Mouse (Mus musculus): ENCODE measurements around the gene Tmem217.

DNA sequence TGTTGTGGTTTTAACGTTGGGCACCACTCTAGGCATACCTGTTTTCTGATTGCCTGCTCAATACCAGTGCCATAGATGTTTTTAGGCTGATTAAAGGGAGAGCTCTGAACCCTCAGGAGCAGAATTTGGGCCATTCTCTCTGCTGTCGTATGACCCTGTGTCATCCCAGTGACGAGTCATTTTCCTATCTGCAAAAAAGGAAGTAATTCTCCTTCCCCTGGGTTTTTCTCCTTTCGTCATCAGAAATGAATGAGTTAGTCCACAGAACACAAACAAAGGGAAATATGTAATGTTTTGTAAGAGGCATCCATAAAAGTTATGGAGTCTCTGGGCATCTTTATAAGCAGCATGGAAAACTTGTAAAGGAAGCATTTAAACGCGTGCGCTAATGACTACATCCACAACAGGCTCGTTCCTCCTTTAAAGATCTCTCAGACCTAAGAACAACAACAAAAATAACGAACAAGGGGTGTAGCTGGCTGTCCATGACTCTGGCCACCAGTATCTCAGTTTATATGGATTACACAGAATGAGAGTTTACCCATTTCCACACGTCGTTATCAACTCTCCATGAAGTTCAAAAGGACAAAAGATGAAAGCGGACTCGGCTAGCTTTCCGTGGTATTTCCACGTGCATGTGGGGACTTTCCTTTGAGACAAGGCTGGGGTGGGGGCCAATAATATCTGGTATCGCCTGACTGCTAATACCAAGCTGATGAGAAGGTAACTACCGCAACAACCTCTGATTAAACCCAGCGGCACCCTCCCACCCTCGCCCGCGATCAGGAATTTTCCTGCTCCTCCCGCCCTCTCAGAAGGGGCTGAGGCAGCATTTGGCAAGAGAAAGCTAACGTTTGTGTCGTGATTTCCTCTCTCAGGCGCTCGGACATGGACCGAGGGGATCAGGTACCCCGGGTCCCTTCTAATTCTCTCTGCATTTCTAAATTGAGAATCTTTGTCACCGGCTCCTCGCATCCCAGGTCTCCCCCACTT lies 62.9 kb downstream of the Tmem217 start:
- TF ChIP-seq CTCF (IDR thresholded peaks at IDR 0.05; ENCODE audit: extremely low read depth, insufficient read depth, low read length): no peak
- no peak for TF ChIP-seq POLR2A (IDR thresholded peaks at IDR 0.05; ENCODE audit: extremely low read depth, insufficient read depth, low read length)

All from cortical plate, adult 2 months (tissue).